In the genomic region with DNA sequence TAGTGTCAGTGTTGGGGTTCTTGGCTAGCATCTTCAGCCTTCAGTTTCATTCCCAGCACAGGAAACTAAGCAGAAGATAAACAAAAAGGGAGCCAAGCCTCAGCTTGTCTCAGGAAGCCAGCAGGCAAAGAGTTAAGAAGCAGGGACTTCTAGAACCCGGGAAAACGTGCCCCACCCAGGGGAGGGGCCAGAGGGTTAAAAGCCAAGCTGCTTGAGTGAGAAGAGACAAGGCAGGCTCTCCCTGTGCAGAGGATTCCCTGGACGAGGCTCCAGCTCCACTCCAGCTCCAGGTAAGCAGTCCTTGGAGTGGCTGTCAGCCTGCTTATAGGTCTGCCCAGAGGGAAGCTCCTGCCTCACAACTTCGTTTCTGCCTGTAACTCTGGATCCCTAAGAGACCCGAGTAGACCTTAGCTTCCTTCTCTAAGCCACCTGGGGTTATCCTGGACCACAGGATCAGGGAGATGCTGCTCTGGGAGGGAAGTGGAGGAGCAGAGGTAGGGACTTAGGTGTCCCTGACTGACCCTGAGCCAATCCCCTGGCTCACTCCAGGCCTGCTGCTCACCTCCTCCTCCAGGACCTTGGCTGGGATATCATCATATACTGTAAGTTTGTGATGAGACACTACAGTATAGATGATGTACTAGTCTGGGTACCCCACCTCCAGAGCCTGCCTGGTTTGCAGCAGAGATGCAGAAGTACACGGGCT, we compare ENCODE assay signal across 13 mouse cellular contexts. TPM values are rescaled to one million over a fixed set of nuclear protein-coding genes. Genes with fewer than 3 reads are reported as not detected.
DNase-seq lines count a peak whose midpoint lies in the region; ATAC-seq lines count a peak whose summit lies in the region.
"Had no signal": no experiment of that assay in that cellular context is flagged by ENCODE, and none has a peak within 500 bp of the region (broad histone marks: within the 10 kb centered on the region; RNA-seq: fewer than 3 reads in every experiment).

No protein-coding gene starts in this region.

- DNase-seq in forebrain, embryonic 10.5 days (ENCODE audit: extremely low spot score, low spot score), result no peak
- DNase-seq in forebrain, embryonic 14.5 days (ENCODE audit: low spot score), result no peak
- DNase-seq in spleen, adult 12 weeks (ENCODE audit: low spot score), result peak; percentile 74
- no peak for DNase-seq in spleen, adult 18-20 months
- no peak for DNase-seq in embryo, embryonic 9.5 days (ENCODE audit: extremely low spot score)
- DNase-seq in cerebellum, postnatal 36 days, result no peak
- DNase-seq: adrenal gland, postnatal 36 days; cerebellum, postnatal 14 days; kidney, postnatal 36 days; lung, postnatal 14 days; thymus, postnatal 4 days had no signal

- no peak for ATAC-seq in forebrain, embryonic 14.5 days
- ATAC-seq in liver, embryonic 12.5 days, result peak; percentile 30
- ATAC-seq in stomach, embryonic 16.5 days (ENCODE audit: insufficient read depth, low FRiP score), result no peak

- peaks cover 66% of the 10 kb centered on the region for H3K36me3 ChIP-seq in forebrain, embryonic 10.5 days (replicated peaks)
- peaks cover 47% of the 10 kb centered on the region for H3K36me3 ChIP-seq in forebrain, embryonic 14.5 days (ENCODE audit: control insufficient read depth, insufficient read depth, low read length)
- peaks cover 63% of the 10 kb centered on the region for H3K36me3 ChIP-seq in liver, embryonic 12.5 days
- H3K36me3 ChIP-seq in stomach, embryonic 16.5 days (ENCODE audit: control insufficient read depth, insufficient read depth, low read length), result peaks cover 17% of the 10 kb centered on the region; the same call in 1 of the 2 replicates

- H3K27me3 ChIP-seq in forebrain, embryonic 10.5 days (ENCODE audit: poor library complexity, severe bottlenecking), result no peaks in the 10 kb centered on the region
- no peaks in the 10 kb centered on the region for H3K27me3 ChIP-seq in forebrain, embryonic 14.5 days (replicated peaks; ENCODE audit: control insufficient read depth, insufficient read depth, low read length)
- no peaks in the 10 kb centered on the region for H3K27me3 ChIP-seq in liver, embryonic 12.5 days (replicated peaks)
- H3K27me3 ChIP-seq in stomach, embryonic 16.5 days (ENCODE audit: control insufficient read depth, insufficient read depth, low read length), result no peaks in the 10 kb centered on the region

- no peak overlapping the region for H3K9ac ChIP-seq in forebrain, embryonic 14.5 days (ENCODE audit: low read length)
- peak overlapping the region; percentile 93 for H3K9ac ChIP-seq in liver, embryonic 12.5 days
- H3K9ac ChIP-seq in stomach, embryonic 16.5 days (ENCODE audit: low read length), result peak overlapping the region; percentile 24; the same call in 1 of the 2 replicates

- WGBS in forebrain, embryonic 10.5 days, result 26% methylated on average over 6 of the region's 6 CpGs
- WGBS in forebrain, embryonic 14.5 days, result 34% methylated on average over 6 of the region's 6 CpGs
- 12% methylated on average over 6 of the region's 6 CpGs for WGBS in liver, embryonic 12.5 days (ENCODE audit: insufficient replicate concordance)
- 26% methylated on average over 6 of the region's 6 CpGs for WGBS in stomach, embryonic 16.5 days

- H3K27ac ChIP-seq in forebrain, embryonic 10.5 days, result peak overlapping the region; percentile 54; the same call in 1 of the 2 replicates
- H3K27ac ChIP-seq in forebrain, embryonic 14.5 days (ENCODE audit: low read depth, low read length), result no peak overlapping the region
- H3K27ac ChIP-seq in liver, embryonic 12.5 days, result peak overlapping the region; percentile 100
- H3K27ac ChIP-seq in stomach, embryonic 16.5 days (ENCODE audit: low read length), result peak overlapping the region; percentile 38; the same call in 1 of the 2 replicates

- H3K4me3 ChIP-seq in forebrain, embryonic 10.5 days, result peak overlapping the region; percentile 4
- no peak overlapping the region for H3K4me3 ChIP-seq in forebrain, embryonic 14.5 days (ENCODE audit: low read depth, low read length)
- peak overlapping the region; percentile 73 for H3K4me3 ChIP-seq in liver, embryonic 12.5 days
- H3K4me3 ChIP-seq in stomach, embryonic 16.5 days (replicated peaks; ENCODE audit: low read length), result no peak overlapping the region; the same call in 1 of the 2 replicates

- no peaks in the 10 kb centered on the region for H3K9me3 ChIP-seq in forebrain, embryonic 10.5 days
- H3K9me3 ChIP-seq in forebrain, embryonic 14.5 days (replicated peaks; ENCODE audit: control insufficient read depth, low read length), result no peaks in the 10 kb centered on the region
- H3K9me3 ChIP-seq in liver, embryonic 12.5 days (replicated peaks), result no peaks in the 10 kb centered on the region
- no peaks in the 10 kb centered on the region for H3K9me3 ChIP-seq in stomach, embryonic 16.5 days (replicated peaks; ENCODE audit: control insufficient read depth, low read length)

- no peaks in the 10 kb centered on the region; the same call in 1 of the 2 replicates for H3K4me1 ChIP-seq in forebrain, embryonic 10.5 days
- no peaks in the 10 kb centered on the region for H3K4me1 ChIP-seq in forebrain, embryonic 14.5 days (ENCODE audit: control insufficient read depth, insufficient read depth, low read length)
- H3K4me1 ChIP-seq in liver, embryonic 12.5 days, result peaks cover 78% of the 10 kb centered on the region
- peaks cover 5% of the 10 kb centered on the region; the same call in 1 of the 2 replicates for H3K4me1 ChIP-seq in stomach, embryonic 16.5 days (ENCODE audit: control insufficient read depth, insufficient read depth, low read length)

- H3K4me2 ChIP-seq in forebrain, embryonic 14.5 days (ENCODE audit: low read length), result no peak overlapping the region
- peak overlapping the region; percentile 81 for H3K4me2 ChIP-seq in liver, embryonic 12.5 days
- H3K4me2 ChIP-seq in stomach, embryonic 16.5 days (ENCODE audit: low read depth, low read length), result no peak overlapping the region

RNA-seq across cellular contexts. Expression of gene Eral1, which starts 7.6 kb away (rescaled TPM):
- 39.7 and 40.7 TPM in 2 replicates for polyA plus RNA-seq in forebrain, embryonic 10.5 days (2016; fragmentation: Nextera tagmentation; extraction: Ambion mirVana)
- 36.8 and 40.2 TPM in 2 replicates for polyA plus RNA-seq in forebrain, embryonic 14.5 days (2014; fragmentation: Nextera tagmentation; extraction: Ambion mirVana)
- polyA plus RNA-seq in liver, embryonic 12.5 days (2016; fragmentation: Nextera tagmentation; extraction: Ambion mirVana), result 23.2 and 25.5 TPM in 2 replicates
- polyA plus RNA-seq in stomach, embryonic 16.5 days (2015; fragmentation: Nextera tagmentation; extraction: Ambion mirVana), result 28.3 and 29.0 TPM in 2 replicates

RNA-seq across cellular contexts. Expression of gene Fam222b, which starts 21.9 kb away (rescaled TPM):
- 24.2 and 24.6 TPM in 2 replicates for polyA plus RNA-seq in forebrain, embryonic 10.5 days (2016; fragmentation: Nextera tagmentation; extraction: Ambion mirVana)
- polyA plus RNA-seq in forebrain, embryonic 14.5 days (2014; fragmentation: Nextera tagmentation; extraction: Ambion mirVana), result 22.3 and 23.9 TPM in 2 replicates
- 6.0 and 6.7 TPM in 2 replicates for polyA plus RNA-seq in liver, embryonic 12.5 days (2016; fragmentation: Nextera tagmentation; extraction: Ambion mirVana)
- polyA plus RNA-seq in stomach, embryonic 16.5 days (2015; fragmentation: Nextera tagmentation; extraction: Ambion mirVana), result 9.5 and 11.5 TPM in 2 replicates

RNA-seq across cellular contexts. Expression of gene Flot2, which starts 34.8 kb away (rescaled TPM):
- polyA plus RNA-seq in forebrain, embryonic 10.5 days (2016; fragmentation: Nextera tagmentation; extraction: Ambion mirVana), result 72.5 and 72.7 TPM in 2 replicates
- 56.2 and 64.6 TPM in 2 replicates for polyA plus RNA-seq in forebrain, embryonic 14.5 days (2014; fragmentation: Nextera tagmentation; extraction: Ambion mirVana)
- polyA plus RNA-seq in liver, embryonic 12.5 days (2016; fragmentation: Nextera tagmentation; extraction: Ambion mirVana), result 31.7 and 32.0 TPM in 2 replicates
- polyA plus RNA-seq in stomach, embryonic 16.5 days (2015; fragmentation: Nextera tagmentation; extraction: Ambion mirVana), result 59.0 and 61.1 TPM in 2 replicates

RNA-seq across cellular contexts. Expression of gene Dhrs13, which starts 40.5 kb away (rescaled TPM):
- 14.4 and 17.1 TPM in 2 replicates for polyA plus RNA-seq in forebrain, embryonic 10.5 days (2016; fragmentation: Nextera tagmentation; extraction: Ambion mirVana)
- polyA plus RNA-seq in forebrain, embryonic 14.5 days (2014; fragmentation: Nextera tagmentation; extraction: Ambion mirVana), result 36.6 and 38.8 TPM in 2 replicates
- polyA plus RNA-seq in liver, embryonic 12.5 days (2016; fragmentation: Nextera tagmentation; extraction: Ambion mirVana), result 25.4 and 26.4 TPM in 2 replicates
- 12.1 and 13.8 TPM in 2 replicates for polyA plus RNA-seq in stomach, embryonic 16.5 days (2015; fragmentation: Nextera tagmentation; extraction: Ambion mirVana)

Comparison
In these comparisons a context has a peak if more than half of its experiments do, and no peak if none do; other contexts are left out.
1. H3K4me3 ChIP-seq: peak in forebrain, embryonic 10.5 days (single experiment) and liver, embryonic 12.5 days (single experiment); none in forebrain, embryonic 14.5 days (single experiment) and stomach, embryonic 16.5 days (single experiment).